Mouse (Mus musculus): Measurements from ENCODE around the gene Coq6. TPM values are rescaled to one million over a fixed set of nuclear protein-coding genes. Genes with fewer than 3 reads are reported as not detected.

Coq6 gene
- polyA plus RNA-seq, 1 experiment from 2014 or later, result 23.2 TPM

GRCm38 (mm10) chr12:84399135-84399534 is 37.7 kb downstream of the Coq6 start:
- H3K27me3 ChIP-seq (replicated peaks; ENCODE audit: control insufficient read depth, insufficient read depth, low read length), result no peaks in the 10 kb centered on the region
- ATAC-seq, result no peak
- peaks cover 9% of the 10 kb centered on the region; the same call in 1 of the 2 replicates for H3K36me3 ChIP-seq (ENCODE audit: control insufficient read depth, insufficient read depth)
- no peak overlapping the region for H3K9ac ChIP-seq (ENCODE audit: low read depth, low read length)
- H3K4me2 ChIP-seq (replicated peaks; ENCODE audit: low read depth), result peak overlapping the region; percentile 53
- H3K4me3 ChIP-seq (ENCODE audit: low read depth, low read length), result 0 out of 2 replicates have a peak overlapping the region, but pooled peaks have one; percentile 1
- TF ChIP-seq CTCF (IDR thresholded peaks at IDR 0.05; ENCODE audit: low read depth), result no peak
- WGBS, result 48% methylated on average over 9 of the region's 9 CpGs
- no peaks in the 10 kb centered on the region for H3K9me3 ChIP-seq (ENCODE audit: control insufficient read depth)
- peak overlapping the region; percentile 87 for H3K27ac ChIP-seq (ENCODE audit: low read depth, low read length)
- no peaks in the 10 kb centered on the region for H3K4me1 ChIP-seq (replicated peaks; ENCODE audit: control insufficient read depth, insufficient read depth, low read length)

DNA sequence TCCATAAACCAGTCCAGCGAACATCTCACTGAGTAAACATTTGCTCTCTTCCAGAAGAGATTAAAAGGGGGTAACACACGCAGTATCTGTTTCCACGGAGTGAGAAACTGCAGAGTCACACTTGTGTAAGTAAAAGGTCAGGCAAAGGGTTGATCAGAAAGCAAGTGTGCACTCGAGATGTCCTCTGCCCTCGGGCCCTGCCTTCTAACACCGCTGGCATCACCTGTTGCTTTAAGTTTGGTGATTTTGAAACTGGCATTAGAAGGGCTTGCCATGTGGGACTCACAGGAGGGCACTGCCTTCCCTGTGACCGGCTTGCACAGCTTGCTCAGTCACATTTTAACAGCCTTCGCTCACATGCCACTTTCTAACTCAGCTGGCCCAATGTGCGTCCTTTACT is 38.2 kb downstream of the Coq6 start:
- H3K27me3 ChIP-seq (replicated peaks; ENCODE audit: control insufficient read depth, insufficient read depth, low read length), result no peaks in the 10 kb centered on the region
- H3K9ac ChIP-seq (ENCODE audit: low read depth, low read length), result no peak overlapping the region; the same call in 1 of the 2 replicates
- no peaks in the 10 kb centered on the region for H3K4me1 ChIP-seq (replicated peaks; ENCODE audit: control insufficient read depth, insufficient read depth, low read length)
- 27% methylated on average over 9 of the region's 9 CpGs for WGBS
- H3K9me3 ChIP-seq (ENCODE audit: control insufficient read depth), result no peaks in the 10 kb centered on the region
- H3K4me3 ChIP-seq (ENCODE audit: low read depth, low read length), result 0 out of 2 replicates have a peak overlapping the region, but pooled peaks have one; percentile 1
- peak overlapping the region; percentile 87 for H3K27ac ChIP-seq (ENCODE audit: low read depth, low read length)
- TF ChIP-seq CTCF (IDR thresholded peaks at IDR 0.05; ENCODE audit: low read depth), result no peak
- H3K36me3 ChIP-seq (ENCODE audit: control insufficient read depth, insufficient read depth), result peaks cover 9% of the 10 kb centered on the region; the same call in 1 of the 2 replicates
- H3K4me2 ChIP-seq (replicated peaks; ENCODE audit: low read depth), result peak overlapping the region; percentile 53
- peak; percentile 64 for ATAC-seq

DNA sequence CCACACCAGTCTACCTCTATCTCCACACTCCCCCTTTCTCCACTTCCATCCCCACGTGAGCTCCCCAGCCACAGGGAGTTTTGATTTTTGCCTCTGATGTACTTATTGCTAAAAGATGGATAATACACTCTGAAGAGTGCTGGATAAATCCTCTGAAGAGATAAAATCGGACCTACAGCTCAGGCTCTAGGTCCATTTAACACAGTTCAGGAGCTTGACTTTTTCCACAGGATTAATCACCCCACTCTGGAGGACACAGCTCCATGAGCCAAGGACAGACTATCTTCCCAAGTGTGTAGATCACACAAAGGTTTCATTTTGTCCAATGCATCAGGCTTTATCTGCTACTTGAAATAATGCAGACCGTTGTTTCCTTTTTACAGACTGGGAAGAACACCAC is 38.6 kb downstream of the Coq6 start:
- Histone ChIP-seq H3K4me2 (replicated peaks; ENCODE audit: low read depth) (peak overlapping the region; percentile 53), H3K36me3 (ENCODE audit: control insufficient read depth, insufficient read depth) (peaks cover 9% of the 10 kb centered on the region; the same call in 1 of the 2 replicates), H3K4me3 (ENCODE audit: low read depth, low read length) (peak overlapping the region; percentile 21), H3K9me3 (ENCODE audit: control insufficient read depth) (no peaks in the 10 kb centered on the region), H3K4me1 (replicated peaks; ENCODE audit: control insufficient read depth, insufficient read depth, low read length) (no peaks in the 10 kb centered on the region), H3K27me3 (replicated peaks; ENCODE audit: control insufficient read depth, insufficient read depth, low read length) (no peaks in the 10 kb centered on the region), H3K9ac (ENCODE audit: low read depth, low read length) (peak overlapping the region; percentile 0; the same call in 1 of the 2 replicates), H3K27ac (ENCODE audit: low read depth, low read length) (peak overlapping the region; percentile 87)
- TF ChIP-seq CTCF (IDR thresholded peaks at IDR 0.05; ENCODE audit: low read depth), result no peak
- ATAC-seq, result no peak
- WGBS, result 47% methylated on average over 3 of the region's 3 CpGs

GRCm38 (mm10) chr12:84400653-84401052 is 39.2 kb downstream of the Coq6 start:
- H3K36me3 ChIP-seq (ENCODE audit: control insufficient read depth, insufficient read depth), result peaks cover 9% of the 10 kb centered on the region; the same call in 1 of the 2 replicates
- peak overlapping the region; percentile 53 for H3K4me2 ChIP-seq (replicated peaks; ENCODE audit: low read depth)
- no peaks in the 10 kb centered on the region for H3K4me1 ChIP-seq (replicated peaks; ENCODE audit: control insufficient read depth, insufficient read depth, low read length)
- H3K9me3 ChIP-seq (ENCODE audit: control insufficient read depth), result no peaks in the 10 kb centered on the region
- H3K27me3 ChIP-seq (replicated peaks; ENCODE audit: control insufficient read depth, insufficient read depth, low read length), result no peaks in the 10 kb centered on the region
- H3K4me3 ChIP-seq (ENCODE audit: low read depth, low read length), result peak overlapping the region; percentile 21
- 0 out of 2 replicates have a peak overlapping the region, but pooled peaks have one; percentile 0 for H3K9ac ChIP-seq (ENCODE audit: low read depth, low read length)
- ATAC-seq, result peak; percentile 85
- H3K27ac ChIP-seq (ENCODE audit: low read depth, low read length), result peak overlapping the region; percentile 87
- TF ChIP-seq CTCF (IDR thresholded peaks at IDR 0.05; ENCODE audit: low read depth), result no peak
- WGBS, result 15% methylated on average over 3 of the region's 3 CpGs

DNA sequence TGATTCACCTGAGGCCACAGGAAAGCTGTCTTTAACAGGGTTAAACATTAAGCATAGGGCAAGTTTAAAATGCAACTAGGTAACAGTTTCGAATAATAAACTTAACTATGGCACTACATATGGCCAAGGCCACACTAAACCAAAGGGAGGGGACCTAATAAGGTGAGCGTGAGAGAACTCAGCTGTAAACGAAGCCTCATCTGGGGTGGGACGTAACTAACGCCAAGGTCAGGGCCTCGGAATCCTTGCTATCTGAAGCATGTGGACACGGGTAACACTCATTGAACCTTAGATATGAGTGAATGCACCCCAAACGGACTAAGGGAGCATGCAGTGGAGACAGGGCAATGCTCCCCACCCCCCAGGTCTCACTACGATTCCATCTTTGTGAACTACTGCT is 41.5 kb downstream of the Coq6 start:
- Histone ChIP-seq H3K4me2 (replicated peaks; ENCODE audit: low read depth) (peak overlapping the region; percentile 35), H3K4me1 (replicated peaks; ENCODE audit: control insufficient read depth, insufficient read depth, low read length) (no peaks in the 10 kb centered on the region), H3K36me3 (ENCODE audit: control insufficient read depth, insufficient read depth) (no peaks in the 10 kb centered on the region), H3K4me3 (ENCODE audit: low read depth, low read length) (no peak overlapping the region), H3K9ac (ENCODE audit: low read depth, low read length) (no peak overlapping the region), H3K27me3 (replicated peaks; ENCODE audit: control insufficient read depth, insufficient read depth, low read length) (no peaks in the 10 kb centered on the region), H3K9me3 (ENCODE audit: control insufficient read depth) (no peaks in the 10 kb centered on the region), H3K27ac (ENCODE audit: low read depth, low read length) (peak overlapping the region; percentile 42)
- ATAC-seq, result peak; percentile 20; the same call in 1 of the 2 replicates
- WGBS, result 39% methylated on average over 9 of the region's 9 CpGs
- no peak for TF ChIP-seq CTCF (IDR thresholded peaks at IDR 0.05; ENCODE audit: low read depth)

- no peaks in the 10 kb centered on the region for H3K9me3 ChIP-seq (ENCODE audit: control insufficient read depth)
- no peaks in the 10 kb centered on the region for H3K4me1 ChIP-seq (replicated peaks; ENCODE audit: control insufficient read depth, insufficient read depth, low read length)
- no peak overlapping the region for H3K4me3 ChIP-seq (ENCODE audit: low read depth, low read length)
- H3K4me2 ChIP-seq (replicated peaks; ENCODE audit: low read depth), result no peak overlapping the region
- no peak for TF ChIP-seq CTCF (IDR thresholded peaks at IDR 0.05; ENCODE audit: low read depth)
- WGBS, result 62% methylated on average over 6 of the region's 6 CpGs
- H3K27ac ChIP-seq (ENCODE audit: low read depth, low read length), result no peak overlapping the region
- ATAC-seq, result no peak
- no peaks in the 10 kb centered on the region for H3K27me3 ChIP-seq (replicated peaks; ENCODE audit: control insufficient read depth, insufficient read depth, low read length)
- no peaks in the 10 kb centered on the region for H3K36me3 ChIP-seq (ENCODE audit: control insufficient read depth, insufficient read depth)
- H3K9ac ChIP-seq (ENCODE audit: low read depth, low read length), result no peak overlapping the region
Measured at GRCm38 (mm10) chr12:84404541-84404940, 43.1 kb downstream of the Coq6 start.

Measured in intestine, postnatal 0 days (tissue).